ENCODE assay signal across 8 mouse cellular contexts in the genomic region with DNA sequence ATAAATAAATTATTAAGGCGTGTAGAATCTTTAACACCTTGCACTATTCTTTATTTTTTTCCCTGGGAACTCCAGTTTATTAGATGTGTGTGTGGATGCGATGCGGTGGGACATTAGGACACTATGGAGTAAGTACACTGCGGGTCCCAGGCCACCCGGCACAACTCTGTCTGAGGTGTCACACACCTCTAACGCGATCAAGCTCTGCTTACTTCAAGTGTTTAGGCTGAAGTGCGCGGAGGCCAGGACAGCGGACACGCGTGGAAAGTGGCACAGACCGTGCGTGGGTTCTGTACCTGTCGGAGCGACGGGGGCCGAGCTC. TPM values are rescaled to one million over a fixed set of nuclear protein-coding genes. Genes with fewer than 3 reads are reported as not detected.
DNase-seq lines count a peak whose midpoint lies in the region; ATAC-seq and TF ChIP-seq lines count a peak whose summit lies in the region.

No protein-coding gene starts in this region.

- TF ChIP-seq POLR2A in cerebellum, adult 2 months (IDR thresholded peaks at IDR 0.05; ENCODE audit: borderline replicate concordance, insufficient read depth, low read length) = no peak
- no peak for TF ChIP-seq POLR2A in thymus, adult 2 months (IDR thresholded peaks at IDR 0.05; ENCODE audit: control insufficient read depth, extremely low read depth, insufficient read depth, low read length, poor library complexity)

- peak overlapping the region; percentile 89 for H3K4me3 ChIP-seq in cerebellum, adult 2 months (replicated peaks; ENCODE audit: insufficient read depth, low read depth, low read length)
- H3K4me3 ChIP-seq in thymus, adult 2 months (ENCODE audit: control insufficient read depth, insufficient read depth, low read length) = peak overlapping the region; percentile 82
- H3K4me3 ChIP-seq in liver, embryonic 12.5 days = peak overlapping the region; percentile 95

- no peak for TF ChIP-seq CTCF in cerebellum, adult 2 months (IDR thresholded peaks at IDR 0.05; ENCODE audit: borderline replicate concordance, insufficient read depth, low read depth, low read length)
- TF ChIP-seq CTCF in thymus, adult 2 months (IDR thresholded peaks at IDR 0.05; ENCODE audit: borderline replicate concordance, control insufficient read depth, extremely low read depth, insufficient read depth, low read length, poor library complexity) = no peak

- no peaks in the 10 kb centered on the region for H3K36me3 ChIP-seq in thymus, adult 2 months (ENCODE audit: control insufficient read depth, insufficient read depth, low read length)
- no peaks in the 10 kb centered on the region for H3K36me3 ChIP-seq in liver, embryonic 12.5 days

- 3% methylated on average over 18 of the region's 18 CpGs for WGBS in cerebellum, adult 2 months
- 3% methylated on average over 18 of the region's 18 CpGs for WGBS in thymus, adult 2 months
- WGBS in liver, embryonic 12.5 days (ENCODE audit: insufficient replicate concordance) = 1% methylated on average over 18 of the region's 18 CpGs

- H3K9me3 ChIP-seq in liver, embryonic 12.5 days (replicated peaks) = no peaks in the 10 kb centered on the region

- H3K27ac ChIP-seq in cerebellum, adult 2 months (ENCODE audit: insufficient read depth, low read length) = peak overlapping the region; percentile 41
- 0 out of 2 replicates have a peak overlapping the region, but pooled peaks have one; percentile 1 for H3K27ac ChIP-seq in thymus, adult 2 months (ENCODE audit: control insufficient read depth, insufficient read depth, low read length)
- peak overlapping the region; percentile 87 for H3K27ac ChIP-seq in liver, embryonic 12.5 days

- H3K27me3 ChIP-seq in cerebellum, adult 2 months (ENCODE audit: control insufficient read depth, insufficient read depth, low read length) = no peaks in the 10 kb centered on the region
- H3K27me3 ChIP-seq in thymus, adult 2 months (ENCODE audit: control insufficient read depth, insufficient read depth, low read length) = no peaks in the 10 kb centered on the region
- H3K27me3 ChIP-seq in liver, embryonic 12.5 days (replicated peaks) = no peaks in the 10 kb centered on the region

- no peak for DNase-seq in cerebellum, adult 2 months
- DNase-seq in cerebellum, postnatal 14 days = no peak
- DNase-seq in thymus, adult 2 months = no peak
- no peak for DNase-seq in thymus, adult 18-20 months
- DNase-seq in embryo, embryonic 9.5 days (ENCODE audit: extremely low spot score) = no peak
- no peak for DNase-seq in gastrocnemius, postnatal 10 days
- no peak for DNase-seq in cerebellum, postnatal 25 days

- peak overlapping the region; percentile 92 for H3K9ac ChIP-seq in liver, embryonic 12.5 days

- H3K4me1 ChIP-seq in cerebellum, adult 2 months (ENCODE audit: control insufficient read depth, insufficient read depth, low read length) = no peaks in the 10 kb centered on the region
- H3K4me1 ChIP-seq in thymus, adult 2 months (replicated peaks; ENCODE audit: control insufficient read depth, insufficient read depth, low read length) = no peaks in the 10 kb centered on the region
- peaks cover 39% of the 10 kb centered on the region for H3K4me1 ChIP-seq in liver, embryonic 12.5 days

- H3K4me2 ChIP-seq in liver, embryonic 12.5 days = peak overlapping the region; percentile 87

- ATAC-seq in liver, embryonic 12.5 days = peak; percentile 71

RNA-seq across cellular contexts. Expression of gene E130308A19Rik, which starts 0.4 kb away (rescaled TPM):
- polyA plus RNA-seq in cerebellum, adult 2 months (2012; rRNA removed) = 8.8 and 10.4 TPM in 2 replicates
- polyA plus RNA-seq in thymus, adult 2 months (2012; rRNA removed) = 12.4 and 14.8 TPM in 2 replicates
- 12.8 and 14.8 TPM in 2 replicates for polyA plus RNA-seq in liver, embryonic 12.5 days (2016; fragmentation: Nextera tagmentation; extraction: Ambion mirVana)
- total RNA-seq in gastrocnemius, postnatal 10 days (2021) = 1 to 10 TPM; 7.0 to 7.7 TPM

RNA-seq across cellular contexts. Expression of gene Hsdl2, which starts 44.3 kb away (rescaled TPM):
- 58.4 and 59.0 TPM in 2 replicates for polyA plus RNA-seq in cerebellum, adult 2 months (2012; rRNA removed)
- polyA plus RNA-seq in thymus, adult 2 months (2012; rRNA removed) = 14.3 and 22.2 TPM in 2 replicates
- polyA plus RNA-seq in liver, embryonic 12.5 days (2016; fragmentation: Nextera tagmentation; extraction: Ambion mirVana) = 18.8 TPM in 2 replicates
- 10 to 100 TPM; 48.3 to 51.6 TPM for total RNA-seq in gastrocnemius, postnatal 10 days (2021)

Comparison
In these comparisons a context has a peak if more than half of its experiments do, and no peak if none do; other contexts are left out.
1. H3K27ac ChIP-seq: peak in every context shown above with its lines; median percentile 87 in liver, embryonic 12.5 days; 41 in cerebellum, adult 2 months; 1 in thymus, adult 2 months.